Mouse (Mus musculus) ES-E14 (cell line): ENCODE results near the gene Myh6.

Source experiments
- CHD2 ChIP-seq: IDR thresholded peaks from 2 replicates; pipeline ENCODE4 v1.6.1; 2014; ENCODE audit warnings: mild to moderate bottlenecking, low read depth, low read length, inconsistent platforms
- HCFC1 ChIP-seq: IDR thresholded peaks from 2 replicates; pipeline ENCODE4 v1.6.1; 2012; ENCODE audit warnings: low read length, inconsistent platforms, borderline replicate concordance; ENCODE audit not compliant: insufficient read depth
- ZC3H11A ChIP-seq: IDR thresholded peaks from 2 replicates; pipeline ENCODE4 v1.6.1; 2012; ENCODE audit warnings: low read depth, mild to moderate bottlenecking, inconsistent platforms, low read length, borderline replicate concordance
- ZNF384 ChIP-seq: IDR thresholded peaks from 2 replicates; pipeline ENCODE4 v1.6.1; 2012; ENCODE audit warnings: low read depth, low read length, inconsistent platforms

- TF ChIP-seq ZNF384 (no peak), HCFC1 (no peak), CHD2 (no peak), ZC3H11A (peak; percentile 65; the same call in 1 of the 2 replicates)
Measured at GRCm38 (mm10) chr14:54939434-54940175, 27.1 kb downstream of the Myh6 start.
